Mouse (Mus musculus) liver, adult 2 months (tissue): ENCODE results near the gene Ip6k2. TPM values are rescaled to one million over a fixed set of nuclear protein-coding genes. Genes with fewer than 3 reads are reported as not detected.

ENCODE experiments used
- DNase-seq: peaks from one replicate; pipeline ENCODE4 v3.0.0-alpha.2; 2011; ENCODE audit warnings: low read depth, low spot score; ENCODE audit errors: extremely low read depth
- H3K27ac ChIP-seq: fragments of 200-500 bp; replicated peaks from 2 replicates; pipeline ENCODE4 v1.5.1; 2012; ENCODE audit warnings: low read depth, mild to moderate bottlenecking, control low read depth, inconsistent platforms, low read length; ENCODE audit not compliant: insufficient read depth
- H3K27me3 ChIP-seq: fragments of 200-500 bp; 2 replicates; pipeline ENCODE4 v1.6.1; 2012; ENCODE audit warnings: mild to moderate bottlenecking, moderate library complexity, low read length, inconsistent platforms; ENCODE audit not compliant: control insufficient read depth, insufficient read depth
- H3K36me3 ChIP-seq: fragments of 200-500 bp; 2 replicates; pipeline ENCODE4 v1.6.1; 2012; ENCODE audit warnings: low read length, inconsistent platforms; ENCODE audit not compliant: control insufficient read depth, insufficient read depth
- H3K4me1 ChIP-seq: fragments of 200-500 bp; 2 replicates; pipeline ENCODE4 v1.6.1; 2011; ENCODE audit warnings: low read length; ENCODE audit not compliant: control insufficient read depth, insufficient read depth
- H3K4me3 ChIP-seq: fragments of 200-500 bp; 2 replicates; pipeline ENCODE4 v1.5.1; 2011; ENCODE audit warnings: low read depth, mild to moderate bottlenecking, control low read depth, low read length, moderate library complexity; ENCODE audit not compliant: insufficient read depth
- H3K79me2 ChIP-seq: fragments of 200-500 bp; 2 replicates; pipeline ENCODE4 v1.6.1; 2012; ENCODE audit warnings: inconsistent platforms, mild to moderate bottlenecking, low read length, moderate library complexity; ENCODE audit not compliant: control insufficient read depth, insufficient read depth
- H3K9ac ChIP-seq: fragments of 200-500 bp; 2 replicates; pipeline ENCODE4 v1.6.1; 2012; ENCODE audit warnings: low read depth, mild to moderate bottlenecking, control low read depth, inconsistent platforms, low read length
- CTCF ChIP-seq: fragments of 200-500 bp; IDR thresholded peaks from 2 replicates; pipeline ENCODE4 v1.5.1; 2011; ENCODE audit warnings: low read depth, low read length, control low read depth
- POLR2A ChIP-seq: fragments of 200-500 bp; IDR thresholded peaks from 2 replicates; pipeline ENCODE4 v1.6.1; 2011; ENCODE audit warnings: low read length, control low read depth; ENCODE audit not compliant: insufficient read depth; ENCODE audit errors: extremely low read depth
- WGBS: fragments of 180-500 bp; shearing (Covaris S2); methylation state at CpG from one replicate; pipeline ENCODE4 v1.1.7; 2018; 5-methylcytosine and 5-hydroxymethylcytosine counted together
- polyA plus RNA-seq: library from polyadenylated mRNA; depleted of rRNA; stranded (reverse); fragments of >200 nt; gene quantifications from 2 replicates; pipeline ENCODE4 v1.2.3, GENCODE M21; 2012; rRNA removed
- total RNA-seq: library from RNA; depleted of rRNA; stranded (reverse); fragments of >200 nt; gene quantifications from 2 replicates; pipeline ENCODE4 v1.2.3, GENCODE M21; 2014; rRNA removed

Gene Ip6k2
- 78.6 and 87.2 TPM in 2 replicates for total RNA-seq
- 47.1 and 52.8 TPM in 2 replicates for polyA plus RNA-seq

DNA sequence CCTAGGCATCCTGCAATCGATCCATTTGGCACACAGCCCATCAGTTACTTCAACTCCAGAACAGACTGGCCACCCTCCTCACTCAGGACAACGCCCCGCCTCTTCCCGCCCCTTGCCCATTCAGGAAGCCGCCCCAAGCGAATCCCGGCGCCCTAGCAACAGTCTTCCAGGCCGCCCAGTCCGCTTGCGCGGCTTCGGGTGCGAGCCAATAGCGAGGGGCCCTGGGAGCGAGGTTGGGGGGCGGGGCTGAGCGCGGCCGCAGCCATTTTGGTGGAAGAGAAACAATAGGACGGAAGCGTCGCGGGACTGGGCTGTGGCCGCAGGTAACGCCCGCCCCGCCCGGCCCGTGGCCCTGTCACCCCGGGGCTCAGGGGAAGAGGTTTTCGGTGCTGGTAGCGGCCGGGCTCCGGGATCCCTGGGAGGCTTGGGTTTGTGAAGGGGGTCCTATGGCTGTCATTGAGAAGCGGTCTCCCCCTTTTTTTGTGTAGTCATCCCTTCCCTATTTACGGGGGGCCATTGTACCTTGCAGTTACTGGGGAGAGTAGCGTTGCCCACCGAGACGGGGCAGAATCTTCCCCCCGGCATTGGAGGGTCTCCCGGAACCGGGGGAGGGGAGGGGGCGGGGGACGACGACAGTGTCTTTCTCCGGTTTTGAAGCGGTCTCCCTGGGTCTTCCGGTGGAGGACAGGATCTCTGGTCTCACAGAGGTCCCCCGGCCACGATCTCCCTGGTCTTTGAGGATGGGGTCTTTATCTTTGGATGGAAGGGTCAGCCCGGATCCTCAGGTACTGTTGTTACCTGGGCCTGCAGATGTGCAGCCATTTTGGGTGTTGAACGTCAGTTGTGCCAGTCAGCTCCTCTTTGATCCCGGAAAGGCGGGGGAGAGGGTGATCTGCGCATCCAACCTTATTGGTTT is at the start of gene Ip6k2:
Gene Ip6k2, plus strand, starts transcription at position 249 of the 916 bp plus-strand sequence.
- peaks cover 22% of the 10 kb centered on the region for H3K4me1 ChIP-seq
- under 1% methylated on average over 56 of the region's 56 CpGs for WGBS
- peak within 1 kb of the TSS; percentile 94 for H3K27ac ChIP-seq
- H3K27me3 ChIP-seq = no peaks in the 10 kb centered on the region
- peak; percentile 99 for DNase-seq
- peak within 1 kb of the TSS; percentile 91 for H3K9ac ChIP-seq
- H3K4me3 ChIP-seq = peak within 1 kb of the TSS; percentile 86
- peaks cover 36% of the 10 kb centered on the region for H3K79me2 ChIP-seq
- H3K36me3 ChIP-seq = no peaks in the 10 kb centered on the region
- TF ChIP-seq CTCF (no peak), POLR2A (peak; percentile 61; the same call in 1 of the 2 replicates)

DNA sequence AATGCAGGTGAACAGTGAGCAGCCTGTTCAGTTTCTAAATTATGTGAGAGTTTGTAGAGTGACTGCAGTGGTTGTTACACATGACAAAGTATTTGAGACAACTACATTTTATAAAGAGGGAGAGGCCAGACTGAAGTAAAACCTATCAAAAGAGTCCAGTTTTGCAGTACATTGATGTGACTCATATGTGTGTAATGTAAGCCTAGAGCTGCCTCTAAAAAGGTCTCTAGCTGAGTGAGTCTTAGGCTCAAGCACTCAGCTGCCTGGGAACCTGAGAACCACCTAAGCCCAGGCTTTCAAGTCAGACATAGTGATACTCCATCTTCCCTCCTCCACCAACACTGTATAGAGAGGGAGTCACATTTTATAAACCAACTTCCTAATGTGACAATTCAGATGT is 49.0 kb upstream of the Ip6k2 start:
- no peak for DNase-seq
- Histone ChIP-seq H3K4me1 (no peaks in the 10 kb centered on the region), H3K9ac (no peak overlapping the region), H3K27me3 (no peaks in the 10 kb centered on the region), H3K4me3 (no peak overlapping the region), H3K36me3 (peaks cover 43% of the 10 kb centered on the region), H3K27ac (no peak overlapping the region), H3K79me2 (no peaks in the 10 kb centered on the region; the same call in 1 of the 2 replicates)
- TF ChIP-seq CTCF (no peak), POLR2A (no peak)

DNA sequence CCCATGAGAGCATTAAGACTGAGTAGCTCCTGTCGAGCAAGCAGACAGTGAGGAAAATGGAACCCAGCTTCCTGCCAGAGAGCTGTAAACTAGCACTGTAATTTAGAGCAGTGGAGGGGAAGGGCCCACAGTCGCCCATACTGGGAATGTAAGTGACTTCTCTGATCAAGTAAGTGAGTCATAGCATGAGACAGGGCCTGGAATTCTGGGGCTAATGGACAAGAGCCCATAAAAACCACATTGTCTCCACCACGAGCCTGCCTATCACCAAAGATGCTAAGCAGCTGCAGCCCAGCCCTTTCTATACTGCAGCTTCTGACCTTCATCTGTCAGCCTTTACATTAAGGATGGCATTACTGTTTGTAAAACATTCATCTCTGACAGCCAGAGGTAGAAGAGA is 44.4 kb upstream of the Ip6k2 start:
- peaks cover 53% of the 10 kb centered on the region for H3K36me3 ChIP-seq
- H3K27ac ChIP-seq = no peak overlapping the region
- no peak for DNase-seq
- 86% methylated on average over 3 of the region's 3 CpGs for WGBS
- H3K4me1 ChIP-seq = no peaks in the 10 kb centered on the region
- H3K4me3 ChIP-seq = no peak overlapping the region
- no peaks in the 10 kb centered on the region for H3K27me3 ChIP-seq
- TF ChIP-seq CTCF (no peak), POLR2A (no peak)
- no peaks in the 10 kb centered on the region; the same call in 1 of the 2 replicates for H3K79me2 ChIP-seq
- H3K9ac ChIP-seq = no peak overlapping the region

DNA sequence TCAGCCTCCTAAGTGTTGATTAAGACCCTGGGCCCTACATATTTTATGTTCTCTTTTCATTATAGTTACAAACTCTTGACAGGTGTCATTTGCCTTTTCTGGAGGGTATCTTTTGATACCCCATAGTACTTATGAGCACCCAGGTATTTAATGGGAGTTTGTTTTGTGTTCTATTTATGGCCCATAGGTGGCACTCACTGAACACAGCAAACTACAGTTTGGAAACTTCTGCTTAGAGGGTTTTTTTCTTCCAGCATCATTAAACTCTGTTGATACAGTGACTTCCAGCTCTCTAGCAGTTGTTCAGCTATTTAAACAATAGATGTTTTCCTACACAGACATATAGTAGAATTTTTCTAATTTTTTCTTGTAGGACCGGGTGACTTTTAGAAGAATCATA is 43.5 kb upstream of the Ip6k2 start:
- Histone ChIP-seq H3K79me2 (no peaks in the 10 kb centered on the region; the same call in 1 of the 2 replicates), H3K27me3 (no peaks in the 10 kb centered on the region), H3K27ac (no peak overlapping the region), H3K9ac (no peak overlapping the region), H3K4me1 (no peaks in the 10 kb centered on the region), H3K4me3 (no peak overlapping the region), H3K36me3 (peaks cover 54% of the 10 kb centered on the region)
- 93% methylated on average over 1 of the region's 1 CpGs for whole genome bisulfite sequencing
- TF ChIP-seq CTCF (no peak), POLR2A (no peak)
- no peak for DNase-seq

DNA sequence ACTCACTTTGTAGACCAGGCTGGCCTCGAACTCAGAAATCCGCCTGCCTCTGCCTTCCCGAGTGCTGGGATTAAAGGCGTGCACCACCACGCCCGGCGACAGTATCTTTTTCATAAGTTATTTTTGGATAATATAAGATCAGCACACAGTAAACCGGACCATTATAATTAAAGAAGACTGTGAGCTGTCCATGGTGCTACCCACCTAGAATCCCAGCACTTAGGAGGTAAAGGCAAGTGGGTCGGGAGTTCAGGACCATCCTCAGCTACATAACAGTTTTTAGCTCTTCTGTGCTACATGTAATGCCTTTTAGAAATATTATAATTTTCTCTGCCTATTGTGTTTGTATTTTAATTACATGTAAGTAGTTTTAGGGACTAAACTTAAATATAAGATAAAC is 41.5 kb upstream of the Ip6k2 start:
- Histone ChIP-seq H3K27ac (no peak overlapping the region), H3K4me1 (no peaks in the 10 kb centered on the region), H3K27me3 (no peaks in the 10 kb centered on the region), H3K79me2 (no peaks in the 10 kb centered on the region), H3K36me3 (peaks cover 57% of the 10 kb centered on the region), H3K4me3 (no peak overlapping the region), H3K9ac (no peak overlapping the region)
- no peak for DNase-seq
- WGBS = 95% methylated on average over 9 of the region's 9 CpGs
- no peak for TF ChIP-seq CTCF
- no peak for TF ChIP-seq POLR2A

DNA sequence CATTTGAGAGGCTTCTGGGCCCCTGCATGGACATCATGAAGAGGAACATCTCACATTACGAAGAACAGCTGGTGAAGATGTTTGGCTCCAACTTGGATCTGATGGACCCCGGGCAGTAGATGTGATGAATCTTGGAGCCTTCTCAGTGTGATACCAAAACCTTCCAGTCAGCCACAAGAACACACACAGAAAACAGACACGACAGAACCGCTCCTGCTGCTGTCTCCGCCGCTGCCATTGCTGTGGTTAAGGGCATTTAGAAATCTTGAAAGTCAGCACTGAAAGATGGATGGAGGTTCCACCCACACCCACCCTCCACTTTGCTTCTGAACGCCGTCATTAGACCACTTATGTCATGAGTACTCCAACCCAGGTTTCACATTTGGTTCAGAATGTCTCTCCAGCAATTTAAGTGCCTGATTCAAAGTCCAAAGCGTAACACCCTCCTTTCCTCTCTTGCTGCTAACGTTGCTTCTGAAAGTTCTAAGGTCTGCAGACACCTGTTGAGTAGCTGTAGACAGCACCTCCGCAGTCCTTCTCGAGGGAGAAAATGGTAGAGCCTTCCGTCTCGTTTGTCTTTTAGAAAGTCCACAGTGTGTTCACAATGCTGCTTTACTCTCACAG is 36.6 kb upstream of the Ip6k2 start:
- Histone ChIP-seq H3K36me3 (peaks cover 48% of the 10 kb centered on the region), H3K9ac (no peak overlapping the region), H3K4me3 (no peak overlapping the region), H3K27me3 (no peaks in the 10 kb centered on the region), H3K27ac (no peak overlapping the region), H3K79me2 (no peaks in the 10 kb centered on the region), H3K4me1 (no peaks in the 10 kb centered on the region)
- TF ChIP-seq POLR2A (no peak), CTCF (no peak)
- WGBS = 93% methylated on average over 14 of the region's 14 CpGs
- no peak for DNase-seq
